Mouse (Mus musculus) stomach, postnatal 0 days (tissue): Measurements from ENCODE around the gene Cdkl4.

Experiments
- CTCF ChIP-seq: IDR thresholded peaks from 2 replicates; pipeline ENCODE4 v1.5.1; 2016; ENCODE audit warnings: antibody characterized with exemption, low read depth, mild to moderate bottlenecking, moderate library complexity
- EP300 ChIP-seq: optimal IDR thresholded peaks from 2 replicates; pipeline ENCODE3; 2016; ENCODE audit warnings: antibody characterized with exemption

DNA sequence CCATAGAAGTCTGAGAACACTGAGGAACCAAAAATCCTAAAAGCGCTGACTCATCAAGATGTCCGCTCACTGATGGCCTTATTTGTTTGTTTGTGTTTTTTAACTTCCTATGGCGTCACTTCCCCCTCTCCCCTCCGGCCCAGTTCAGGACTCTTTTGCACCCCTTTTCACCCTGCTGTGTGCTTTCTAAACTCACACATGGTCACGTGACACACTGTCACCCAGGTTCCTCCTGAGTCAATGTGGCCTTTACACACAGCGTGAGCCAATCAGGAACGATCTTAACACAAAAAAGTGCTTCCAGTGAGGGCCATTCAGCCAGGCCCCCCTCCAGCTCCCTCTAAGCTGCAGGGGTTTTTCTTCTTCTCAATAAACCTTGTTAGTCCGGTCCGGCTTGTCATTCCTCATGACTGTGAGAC is 80.4 kb downstream of the Cdkl4 start:
- TF ChIP-seq CTCF (no peak), EP300 (no peak)
